Mouse (Mus musculus) CH12.LX (cell line): Measurements from ENCODE around the gene Macf1. TPM values are rescaled to one million over a fixed set of nuclear protein-coding genes. Genes with fewer than 3 reads are reported as not detected.

Source experiments
- DNase-seq: peaks from one replicate; pipeline ENCODE4 v3.0.0-alpha.2; 2013; ENCODE audit errors: extremely low read depth
- H3K27ac ChIP-seq: 2 replicates; pipeline ENCODE4 v1.5.1; 2012; ENCODE audit warnings: low read depth, mild to moderate bottlenecking, control low read depth, moderate library complexity; ENCODE audit not compliant: insufficient read depth
- H3K27me3 ChIP-seq: replicated peaks from 2 replicates; pipeline ENCODE3; 2012; ENCODE audit warnings: inconsistent platforms
- H3K36me3 ChIP-seq, 2 experiments: replicated peaks in 1 of 2; 2 replicates each; pipeline versions ENCODE3 to v1.6.1; 2012; ENCODE audit warnings: inconsistent platforms in 1 of 2, low read length in 1 of 2, mild to moderate bottlenecking in 1 of 2, mixed read lengths in 1 of 2, moderate library complexity in 1 of 2; ENCODE audit not compliant: control insufficient read depth in 1 of 2, insufficient read depth in 1 of 2
- H3K4me1 ChIP-seq, 2 experiments: 2 replicates each; pipeline ENCODE4 v1.6.1; 2012; ENCODE audit warnings: inconsistent platforms in 1 of 2, moderate library complexity in 1 of 2; ENCODE audit not compliant: insufficient read depth in 2 of 2, control insufficient read depth in 1 of 2
- H3K4me2 ChIP-seq: 2 replicates; pipeline ENCODE4 v1.6.1; 2012; ENCODE audit warnings: low read depth, mild to moderate bottlenecking, control low read depth; ENCODE audit not compliant: poor library complexity, insufficient read depth, severe bottlenecking
- H3K4me3 ChIP-seq, 3 experiments: fragments of 150-350 bp in 1 of 3; sonication (generic) in 1 of 3; replicated peaks in 1 of 3; 2 replicates each; pipeline versions ENCODE3 to v1.5.1; 2011 to 2012; ENCODE audit warnings: low read depth in 2 of 3, low read length in 2 of 3, mild to moderate bottlenecking in 2 of 3, moderate library complexity in 2 of 3, control low read depth in 1 of 3, improper control_type of control experiment in 1 of 3, inconsistent platforms in 1 of 3, mixed read lengths in 1 of 3; ENCODE audit not compliant: poor library complexity in 1 of 3
- H3K79me2 ChIP-seq: replicated peaks from 2 replicates; pipeline ENCODE4 v1.6.1; 2012; ENCODE audit warnings: mild to moderate bottlenecking, moderate library complexity; ENCODE audit not compliant: control insufficient read depth, poor library complexity, insufficient read depth, severe bottlenecking; ENCODE audit errors: extremely low read depth
- H3K9ac ChIP-seq: 2 replicates; pipeline ENCODE4 v1.6.1; 2012; ENCODE audit warnings: low read depth, mild to moderate bottlenecking, control low read depth, moderate library complexity; ENCODE audit not compliant: insufficient read depth
- H3K9me3 ChIP-seq: replicated peaks from 2 replicates; pipeline ENCODE3; 2012; ENCODE audit warnings: low read length, inconsistent platforms, mixed read lengths
- BHLHE40 ChIP-seq: IDR thresholded peaks from 2 replicates; pipeline ENCODE4 v1.6.1; 2011; ENCODE audit warnings: mild to moderate bottlenecking, low read depth, low read length, improper control_type of control experiment
- CTCF ChIP-seq, 2 experiments: IDR thresholded peaks in 1 of 2; conservative IDR thresholded peaks in 1 of 2; 2 replicates each; pipeline ENCODE4 v1.5.1; 2011 to 2012; ENCODE audit warnings: low read depth in 2 of 2, low read length in 2 of 2, improper control_type of control experiment in 1 of 2, inconsistent platforms in 1 of 2, mild to moderate bottlenecking in 1 of 2, moderate library complexity in 1 of 2
- EP300 ChIP-seq: IDR thresholded peaks from 2 replicates; pipeline ENCODE4 v1.6.1; 2011; ENCODE audit warnings: low read length, improper control_type of control experiment
- IRF4 ChIP-seq: IDR thresholded peaks from 2 replicates; pipeline ENCODE4 v1.6.1; 2014; ENCODE audit warnings: low read depth, mild to moderate bottlenecking, inconsistent platforms, low read length, improper control_type of control experiment
- JUN ChIP-seq: IDR thresholded peaks from 2 replicates; pipeline ENCODE4 v1.6.1; 2011; ENCODE audit warnings: low read depth, mild to moderate bottlenecking, low read length, improper control_type of control experiment, moderate library complexity; ENCODE audit not compliant: insufficient read depth
- JUND ChIP-seq: conservative IDR thresholded peaks from 2 replicates; pipeline ENCODE4 v1.6.1; 2011; ENCODE audit warnings: low read depth, low read length, improper control_type of control experiment
- KAT2A ChIP-seq: IDR thresholded peaks from 2 replicates; pipeline ENCODE4 v1.6.1; 2012; ENCODE audit warnings: low read length, improper control_type of control experiment, inconsistent platforms; ENCODE audit not compliant: insufficient replicate concordance
- MEF2A ChIP-seq: IDR thresholded peaks from 2 replicates; pipeline ENCODE4 v1.6.1; 2014; ENCODE audit warnings: low read depth, mild to moderate bottlenecking, inconsistent platforms, low read length, improper control_type of control experiment, borderline replicate concordance
- MYC ChIP-seq: IDR thresholded peaks from 2 replicates; pipeline ENCODE4 v1.6.1; 2011; ENCODE audit warnings: low read depth, mild to moderate bottlenecking, improper control_type of control experiment, low read length
- NELFE ChIP-seq: IDR thresholded peaks from 2 replicates; pipeline ENCODE4 v1.6.1; 2011; ENCODE audit warnings: low read depth, low read length, improper control_type of control experiment
- POLR2A ChIP-seq: IDR thresholded peaks from 2 replicates; pipeline ENCODE4 v1.6.1; 2011; ENCODE audit warnings: low read depth, mild to moderate bottlenecking, improper control_type of control experiment, low read length
- dilution Hi-C: fragments of 300-500 bp; cut with MboI; formaldehyde crosslinking; loops from 2 replicates; pipeline ENCODE4 v1.14.3; 2020; ENCODE audit warnings: low sequenced_read_pairs; ENCODE audit not compliant: extremely low pct_unique_long_range_greater_than_20kb, extremely low pct_ligation_motif_present
- in situ Hi-C: fragments of 300-500 bp; cut with MboI; formaldehyde crosslinking; loops from 3 replicates; pipeline ENCODE4 v1.14.3; 2019; ENCODE audit warnings: low sequenced_read_pairs, low pct_ligation_motif_present, low pct_unique_long_range_greater_than_20kb, mixed read lengths
- polyA plus RNA-seq: library from polyadenylated mRNA; unstranded; fragments of >175 nt; gene quantifications from 2 replicates; pipeline ENCODE4 v1.2.1, GENCODE M21; 2012; ENCODE audit warnings: low read depth; ENCODE audit not compliant: insufficient read length
- total RNA-seq, 2 experiments: library from RNA; depleted of rRNA; stranded (reverse); fragments of 300-350 nt in 1 of 2; fragments of >200 nt in 1 of 2; gene quantifications; 2 replicates each; pipeline ENCODE4 v1.2.3; 2012 to 2014

The Macf1 gene
- total and polyA plus RNA-seq, 3 experiments = 63.3 to 93.3 (median 77.8) TPM

GRCm38 (mm10) chr4:123594381-123594806 is 89.8 kb downstream of the Macf1 start:
- H3K4me1 ChIP-seq = peaks cover 0 to 4% of the 10 kb centered on the region in 2 experiments; a peak in 2 of 4 replicates
- dilution Hi-C loops = no loop called here
- H3K27me3 ChIP-seq = no peaks in the 10 kb centered on the region
- in situ Hi-C loops = no loop called here
- H3K27ac ChIP-seq = no peak overlapping the region
- H3K9ac ChIP-seq = no peak overlapping the region
- H3K36me3 ChIP-seq = no peaks in the 10 kb centered on the region
- H3K9me3 ChIP-seq = no peaks in the 10 kb centered on the region
- H3K4me2 ChIP-seq = no peak overlapping the region
- TF ChIP-seq EP300 (no peak), JUN (no peak), NELFE (no peak)
- DNase-seq = no peak
- H3K4me3 ChIP-seq = no peak overlapping the region
- no peaks in the 10 kb centered on the region for H3K79me2 ChIP-seq

GRCm38 (mm10) chr4:123593664-123594063 is 90.5 kb downstream of the Macf1 start:
- dilution Hi-C loops (no loop called here), in situ Hi-C loops (no loop called here)
- no peak overlapping the region for H3K4me2 ChIP-seq

GRCm38 (mm10) chr4:123592046-123592445 is 92.1 kb downstream of the Macf1 start:
- no peaks in the 10 kb centered on the region for H3K9me3 ChIP-seq
- no peaks in the 10 kb centered on the region for H3K79me2 ChIP-seq
- in situ Hi-C loops = no loop called here
- no peaks in the 10 kb centered on the region for H3K36me3 ChIP-seq
- DNase-seq = no peak
- no peak for TF ChIP-seq IRF4
- TF ChIP-seq POLR2A = no peak
- TF ChIP-seq KAT2A = no peak
- TF ChIP-seq MEF2A = no peak
- no peak for TF ChIP-seq BHLHE40
- no peak for TF ChIP-seq CTCF (conservative IDR thresholded peaks at IDR 0.05 in 1 of 2, IDR thresholded peaks at IDR 0.05 in 1 of 2; ENCODE audit: low read depth in 2 of 2, low read length in 2 of 2)
- H3K27ac ChIP-seq = no peak overlapping the region
- H3K27me3 ChIP-seq = no peaks in the 10 kb centered on the region
- dilution Hi-C loops = no loop called here
- no peak overlapping the region for H3K4me2 ChIP-seq
- H3K4me1 ChIP-seq = peaks cover 0 to 14% of the 10 kb centered on the region in 2 experiments; a peak in 2 of 4 replicates
- H3K9ac ChIP-seq = no peak overlapping the region
- H3K4me3 ChIP-seq = no peak overlapping the region

More at GRCm38 (mm10) chr4:123593664-123594063, 90.5 kb downstream of the Macf1 start:
- Histone ChIP-seq H3K27me3 (no peaks in the 10 kb centered on the region), H3K4me3 (no peak overlapping the region), H3K9me3 (no peaks in the 10 kb centered on the region), H3K79me2 (no peaks in the 10 kb centered on the region), H3K36me3 (no peaks in the 10 kb centered on the region), H3K4me1 (peaks cover 0 to 6% of the 10 kb centered on the region in 2 experiments; a peak in 2 of 4 replicates), H3K27ac (no peak overlapping the region), H3K9ac (no peak overlapping the region)
- TF ChIP-seq MYC = no peak
- no peak for TF ChIP-seq JUND
- TF ChIP-seq JUN = no peak
- no peak for DNase-seq
